Mouse (Mus musculus) left cerebral cortex, adult 11 months (tissue): ENCODE results near the gene Tmem108.

Source experiments
- DNase-seq: peaks from one replicate; pipeline ENCODE4 v3.0.0; 2022; ENCODE audit warnings: low spot score

The Tmem108 gene

GRCm38 (mm10) chr9:103720021-103720420 is 41.6 kb downstream of the Tmem108 start:
- DNase-seq = no peak

DNA sequence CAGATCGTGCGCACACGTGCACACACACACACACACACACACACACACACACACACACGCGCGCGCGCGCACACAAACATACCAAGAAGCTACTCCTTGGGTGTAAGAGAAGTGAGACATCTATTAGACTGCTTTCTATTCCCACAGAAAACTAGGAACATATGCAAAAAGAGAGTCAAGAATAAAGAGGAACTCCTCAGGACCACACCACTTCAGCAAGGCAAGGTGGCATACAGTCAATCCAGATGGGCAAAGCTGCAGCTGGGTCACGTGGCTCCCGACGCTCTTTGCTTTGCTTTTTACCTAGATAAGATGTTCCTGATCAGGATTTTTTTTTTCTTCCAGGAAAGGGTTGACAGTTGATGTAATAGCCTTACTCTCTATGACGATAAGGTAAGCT is 45.6 kb downstream of the Tmem108 start:
- no peak for DNase-seq

DNA sequence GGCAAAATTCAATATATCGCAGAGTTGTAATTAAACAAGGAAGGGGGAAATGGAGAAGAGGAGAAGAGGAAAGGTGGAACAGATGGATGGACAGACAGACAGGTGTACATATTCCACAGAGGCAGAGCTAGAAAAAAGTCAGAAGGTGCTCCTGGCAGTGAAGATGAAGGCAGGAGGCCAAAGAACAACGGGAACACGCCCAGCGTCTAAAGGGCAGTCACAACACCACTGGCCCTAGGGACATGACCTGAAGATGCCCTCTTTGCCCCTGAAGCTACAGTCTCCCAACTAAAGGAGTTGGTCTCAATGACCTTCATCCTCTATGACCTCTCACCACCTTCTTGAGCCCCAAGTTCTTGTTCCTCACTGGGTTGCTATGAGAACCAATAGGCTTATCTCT is 46.3 kb downstream of the Tmem108 start:
- DNase-seq = no peak

GRCm38 (mm10) chr9:103713230-103713629 is 48.4 kb downstream of the Tmem108 start:
- no peak for DNase-seq

- no peak for DNase-seq
Measured at GRCm38 (mm10) chr9:103712711-103713110, 48.9 kb downstream of the Tmem108 start.

DNA sequence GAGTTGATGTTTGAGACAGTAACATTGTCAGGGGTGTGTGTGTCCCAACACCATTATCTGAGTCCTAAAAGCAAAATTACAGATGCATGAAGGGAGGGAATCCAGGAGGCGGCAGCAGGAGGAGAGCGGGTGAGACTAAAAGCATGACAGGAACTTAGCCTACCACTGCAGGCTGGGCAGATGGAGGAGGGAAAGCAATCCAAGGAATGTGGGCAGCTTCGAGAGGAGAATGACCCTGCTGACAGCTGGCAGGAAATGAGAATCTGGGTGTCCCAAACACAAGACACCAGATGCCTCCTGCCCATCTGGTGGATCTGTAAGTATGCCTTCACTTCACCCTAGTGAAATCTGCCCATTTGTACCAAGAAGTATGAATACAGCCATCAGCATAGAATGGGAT is 51.9 kb downstream of the Tmem108 start:
- no peak for DNase-seq

GRCm38 (mm10) chr9:103708514-103709173 is 53.0 kb downstream of the Tmem108 start:
- DNase-seq = no peak

GRCm38 (mm10) chr9:103707857-103708256 is 53.8 kb downstream of the Tmem108 start:
- no peak for DNase-seq

DNA sequence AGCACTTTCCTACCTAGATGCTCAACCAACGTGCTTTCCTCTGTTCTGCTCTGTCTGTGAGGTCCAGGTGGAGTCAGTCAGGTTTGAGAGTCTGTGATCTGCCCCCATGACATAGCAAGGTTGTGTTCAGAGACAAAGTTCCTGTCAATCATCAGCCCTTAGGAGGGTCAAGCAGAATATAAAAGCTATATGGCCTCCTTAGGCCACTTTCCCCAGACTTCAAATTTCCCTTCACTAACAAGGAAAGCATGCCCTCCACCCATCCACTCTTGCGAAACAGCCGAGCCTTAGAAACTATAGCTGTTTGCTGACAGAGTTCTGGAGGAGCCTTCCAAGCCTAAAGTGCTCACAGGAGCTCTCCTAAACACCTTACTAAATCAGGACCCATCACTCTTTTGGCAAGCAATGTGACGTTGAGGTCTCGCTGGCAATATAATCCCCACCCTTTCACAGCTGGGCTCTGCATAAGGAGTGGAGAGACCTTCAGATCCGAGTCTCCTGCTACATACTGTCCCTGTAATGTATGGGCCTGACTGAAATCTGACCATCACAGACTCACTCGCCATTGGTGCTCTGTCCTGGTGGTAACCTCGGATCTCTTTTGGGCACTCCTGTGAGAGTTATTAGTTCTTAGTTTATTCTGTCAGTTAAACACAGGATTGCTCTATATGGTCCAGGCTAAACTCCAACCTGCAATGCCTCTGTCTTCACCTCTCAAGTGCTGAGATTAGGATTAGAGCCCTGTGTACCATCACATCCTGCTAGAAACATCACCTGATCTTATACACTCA is 54.4 kb downstream of the Tmem108 start:
- no peak for DNase-seq

GRCm38 (mm10) chr9:103705717-103706116 is 55.9 kb downstream of the Tmem108 start:
- DNase-seq = no peak

DNA sequence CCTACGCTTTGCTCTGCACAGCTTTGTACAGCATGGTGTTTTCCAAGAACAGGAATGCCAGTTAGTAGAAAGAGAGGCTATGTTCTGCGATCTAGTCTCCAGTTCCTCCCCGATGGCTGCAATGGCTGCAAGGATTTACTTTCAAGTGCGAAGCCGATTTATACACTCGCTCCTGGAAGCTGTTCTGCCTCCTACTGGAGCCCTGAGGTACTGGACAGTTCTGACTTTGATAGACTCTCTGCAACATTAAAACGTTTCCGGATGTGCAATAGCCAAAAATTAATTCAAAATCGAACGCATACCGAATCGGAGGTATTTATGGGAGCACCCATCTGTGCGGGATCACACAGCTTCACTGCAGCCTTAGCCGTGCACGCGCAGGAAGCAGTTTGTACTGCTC is 58.6 kb downstream of the Tmem108 start:
- no peak for DNase-seq

- DNase-seq = no peak
Measured at GRCm38 (mm10) chr9:103702452-103702851, 59.2 kb downstream of the Tmem108 start.

GRCm38 (mm10) chr9:103701448-103701847 is 60.2 kb downstream of the Tmem108 start:
- DNase-seq = no peak

DNA sequence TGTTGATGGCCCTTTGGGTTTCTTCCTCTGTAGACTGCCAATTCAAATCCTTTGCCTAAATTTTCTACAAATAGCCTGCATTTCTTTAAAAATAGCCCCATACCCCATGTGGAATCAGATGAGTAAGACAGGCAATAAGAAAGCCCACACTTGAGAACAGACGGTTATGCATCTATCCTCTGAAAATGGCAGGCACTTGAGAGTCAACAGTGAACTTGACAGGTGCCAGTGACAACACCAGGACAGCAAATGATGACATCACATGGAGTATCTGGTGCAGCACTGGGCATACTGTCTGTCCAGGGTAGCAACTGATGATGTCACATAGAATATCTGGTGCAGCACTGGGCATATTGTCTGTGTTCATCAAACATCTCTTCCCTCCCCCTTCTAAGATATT is 61.4 kb downstream of the Tmem108 start:
- DNase-seq = no peak

GRCm38 (mm10) chr9:103696967-103697366 is 64.7 kb downstream of the Tmem108 start:
- no peak for DNase-seq

DNA sequence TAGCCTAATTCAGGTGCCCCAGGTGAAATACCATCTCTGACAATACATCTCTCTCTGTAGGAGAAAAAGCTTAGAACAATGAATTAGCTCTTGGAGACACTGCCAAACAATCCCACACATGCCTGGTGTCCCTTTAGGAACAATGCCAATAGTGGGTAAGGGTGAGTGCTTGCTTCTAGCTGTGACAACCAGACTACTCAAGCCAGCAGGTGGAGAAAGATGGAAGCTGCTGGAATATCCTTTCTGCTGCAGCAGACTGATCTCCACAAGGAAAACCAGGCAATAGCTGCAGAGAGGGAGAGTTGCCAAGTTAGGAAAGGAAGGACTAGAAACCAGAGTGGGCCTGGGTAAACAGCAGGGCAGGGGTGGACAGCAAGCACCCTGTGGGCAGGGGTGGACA is 67.8 kb downstream of the Tmem108 start:
- DNase-seq = no peak

GRCm38 (mm10) chr9:103692699-103693098 is 68.9 kb downstream of the Tmem108 start:
- DNase-seq = no peak

- peak; percentile 18 for DNase-seq
Measured at GRCm38 (mm10) chr9:103691847-103692246, 69.8 kb downstream of the Tmem108 start.

DNA sequence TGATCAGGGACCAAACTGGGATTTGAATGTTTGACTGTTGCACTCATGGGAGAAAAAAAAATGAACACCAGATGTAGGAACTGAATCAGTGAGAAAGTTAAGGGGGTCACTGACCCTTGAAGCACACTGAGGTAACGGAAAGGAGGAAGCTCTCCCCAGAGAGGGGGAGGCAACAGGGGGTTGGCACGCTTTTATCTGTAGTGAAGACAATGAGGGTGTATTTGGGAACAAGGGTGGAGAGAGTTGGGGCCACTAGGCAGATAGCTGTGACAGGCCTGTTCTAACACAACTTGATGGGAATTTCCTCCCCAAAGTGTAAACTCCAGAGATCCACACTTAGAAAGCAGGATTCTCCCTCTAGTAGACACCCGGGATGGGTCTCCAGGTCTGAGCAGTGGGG is 71.2 kb downstream of the Tmem108 start:
- no peak for DNase-seq

DNA sequence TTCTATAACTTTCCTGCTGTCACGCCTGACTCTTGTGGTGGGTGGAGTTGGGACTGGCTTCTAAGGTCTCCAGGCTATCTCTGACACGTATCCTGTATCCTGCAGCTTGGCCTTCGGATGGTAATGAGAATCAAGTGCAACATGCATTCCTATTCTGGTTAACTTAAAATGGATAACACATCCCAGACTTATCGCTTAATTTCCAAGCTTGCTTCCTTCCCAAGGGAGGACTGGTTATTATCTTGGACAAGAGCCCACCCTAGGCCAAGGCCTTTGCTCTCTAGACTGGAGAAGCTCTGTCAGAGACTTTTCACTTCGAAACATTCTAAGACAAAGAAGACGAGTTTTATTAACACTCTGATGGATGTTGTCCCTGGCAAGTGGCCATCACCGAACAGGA is 71.9 kb downstream of the Tmem108 start:
- DNase-seq = no peak

- DNase-seq = no peak
Measured at GRCm38 (mm10) chr9:103689006-103689405, 72.6 kb downstream of the Tmem108 start.

- no peak for DNase-seq
Measured at GRCm38 (mm10) chr9:103687130-103687529, 74.5 kb downstream of the Tmem108 start.

DNA sequence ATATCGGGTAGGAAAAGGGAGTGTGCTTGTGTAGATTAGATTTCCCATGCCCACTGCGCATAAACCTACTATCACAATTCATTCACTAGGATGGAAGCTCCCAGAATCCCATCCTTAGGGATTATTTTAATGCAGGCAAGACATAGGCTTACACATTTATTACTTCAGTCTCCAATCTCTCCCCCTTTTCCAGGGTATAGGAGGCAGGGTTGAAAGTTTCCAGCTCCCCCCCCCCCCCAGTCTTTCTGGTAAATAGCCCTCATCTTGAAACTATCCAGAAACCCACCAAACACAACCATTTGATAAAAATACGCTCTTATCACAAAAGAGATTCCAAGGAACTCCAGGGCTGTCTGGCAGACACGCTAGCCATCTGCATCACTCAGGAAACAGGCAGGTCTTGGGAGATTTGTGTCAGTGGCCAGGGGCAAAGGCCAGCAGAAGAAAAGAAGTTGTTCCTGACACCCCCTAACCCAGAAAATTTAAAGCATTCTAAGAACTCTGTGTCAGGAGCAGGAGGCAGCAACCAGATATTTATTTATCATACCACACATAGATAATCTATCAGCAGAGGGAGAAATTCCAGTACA is 79.8 kb downstream of the Tmem108 start:
- no peak for DNase-seq
